Mouse (Mus musculus): ENCODE results near the gene Opn4.
A peak's percentile ranks its signal among the peaks of the same experiment; 100 is the strongest.

Opn4 gene

DNA sequence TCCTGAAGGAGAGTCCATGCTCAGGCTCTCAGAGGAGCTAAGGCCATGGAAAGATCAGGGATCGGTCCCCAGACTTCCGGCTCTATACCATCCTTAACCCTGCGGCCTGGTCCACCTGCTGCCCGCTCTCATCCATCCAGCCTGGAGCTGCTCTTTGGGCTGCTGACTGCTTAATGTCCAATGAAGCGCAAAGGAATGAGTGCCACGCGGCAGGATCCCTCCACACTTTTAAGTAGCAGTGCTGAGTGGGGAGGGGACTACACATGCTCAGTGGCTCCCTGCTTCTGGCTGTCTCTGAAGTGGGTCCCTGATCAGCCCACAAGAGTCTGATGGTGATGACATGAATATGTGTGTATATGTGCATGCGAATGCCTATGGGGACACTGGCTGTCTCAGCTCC lies at the start of gene Opn4:
Gene Opn4, minus strand, starts transcription at position 202 of the 400 bp plus-strand sequence.
- DNase-seq: no peak

DNA sequence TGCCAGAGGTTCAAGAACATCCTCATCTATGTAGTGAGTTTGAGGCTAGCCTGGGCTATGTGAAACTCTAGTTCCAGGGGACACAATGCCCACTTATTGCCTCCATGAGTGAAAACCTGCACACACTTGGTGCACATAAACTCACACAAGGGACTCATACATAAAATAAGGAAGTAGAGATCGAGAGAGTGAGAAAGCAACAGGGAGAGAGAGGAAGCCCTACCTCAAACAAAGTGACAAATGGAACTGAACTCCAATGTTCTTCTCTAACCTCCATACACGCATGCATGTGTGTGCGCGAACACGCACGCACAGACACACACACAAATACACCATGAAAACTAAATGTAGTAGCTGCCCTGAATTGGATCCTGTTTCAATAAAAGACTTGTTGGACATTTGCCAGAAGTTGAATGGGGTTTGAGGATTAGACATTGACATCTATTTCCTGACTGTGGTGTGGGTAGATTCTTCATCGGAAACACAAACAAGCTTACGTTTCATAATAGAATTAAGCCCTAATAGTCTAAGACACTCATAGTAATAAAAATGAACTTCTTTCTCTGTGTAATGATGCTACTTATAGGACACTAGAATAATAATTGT lies 48.0 kb upstream of the Opn4 start:
- no peak for DNase-seq

- no peak for DNase-seq
Measured at GRCm38 (mm10) chr14:34644140-34644539, 44.2 kb upstream of the Opn4 start.

DNA sequence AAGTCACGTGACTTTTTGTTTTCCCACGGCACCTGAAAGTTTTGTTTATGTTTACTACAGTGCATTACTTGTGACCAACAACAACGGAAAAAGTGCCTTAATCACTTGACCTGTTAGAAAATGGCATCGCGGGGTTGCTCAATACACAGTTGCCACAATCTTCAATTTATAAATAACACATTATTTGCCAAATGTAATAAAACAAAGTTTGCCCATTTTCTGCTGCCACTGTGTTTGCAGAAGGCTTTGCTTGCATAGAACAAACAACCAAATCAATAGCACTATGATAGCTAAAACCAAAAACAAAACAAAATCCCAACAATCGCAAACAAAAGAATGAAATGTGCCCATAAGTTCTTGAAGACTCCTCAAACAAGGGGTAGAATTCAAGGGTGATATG lies 35.8 kb upstream of the Opn4 start:
- no peak for DNase-seq

DNA sequence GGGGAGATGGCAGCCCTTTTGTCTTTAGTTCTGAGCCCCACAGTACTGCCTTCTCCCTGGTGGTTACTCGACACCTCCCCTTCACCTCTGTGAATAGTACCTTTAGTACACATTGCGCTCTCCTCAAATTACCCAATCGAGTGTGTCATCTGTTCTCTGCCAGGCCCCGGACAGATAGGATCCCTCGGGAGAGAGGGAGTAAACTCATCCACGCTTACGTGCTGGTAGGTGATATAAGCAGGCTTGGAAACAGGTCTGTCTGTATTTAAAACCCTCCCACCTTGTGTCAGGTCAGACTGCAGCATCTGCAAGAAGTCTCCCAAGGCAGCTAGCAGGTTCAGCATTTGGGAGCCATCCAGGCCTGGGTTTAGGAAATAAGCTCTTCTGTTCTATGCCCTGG lies 35.2 kb upstream of the Opn4 start:
- DNase-seq: no peak

- no peak for DNase-seq
Measured at GRCm38 (mm10) chr14:34632722-34633448, 32.9 kb upstream of the Opn4 start.

DNA sequence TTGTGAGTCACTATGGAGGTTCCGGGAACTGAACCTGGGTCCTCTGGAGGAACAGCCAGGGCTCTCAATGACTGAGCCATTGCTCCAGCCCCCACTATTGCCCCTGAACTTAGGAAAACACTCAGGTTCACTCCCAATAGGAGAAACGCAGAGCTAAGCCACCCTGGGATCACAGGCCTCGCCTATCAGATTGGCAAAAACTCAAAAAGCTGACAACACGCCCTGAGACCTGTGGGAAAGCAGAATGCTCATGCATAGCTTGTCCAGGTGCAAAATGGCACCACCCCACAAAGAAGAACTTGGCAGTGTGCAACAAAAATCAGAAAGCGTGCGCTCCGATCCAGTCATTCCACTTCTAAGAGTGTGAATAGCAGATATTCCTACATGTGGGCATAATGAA lies 26.9 kb upstream of the Opn4 start:
- no peak for DNase-seq

- DNase-seq: no peak
Measured at GRCm38 (mm10) chr14:34623531-34624210, 23.7 kb upstream of the Opn4 start.

DNA sequence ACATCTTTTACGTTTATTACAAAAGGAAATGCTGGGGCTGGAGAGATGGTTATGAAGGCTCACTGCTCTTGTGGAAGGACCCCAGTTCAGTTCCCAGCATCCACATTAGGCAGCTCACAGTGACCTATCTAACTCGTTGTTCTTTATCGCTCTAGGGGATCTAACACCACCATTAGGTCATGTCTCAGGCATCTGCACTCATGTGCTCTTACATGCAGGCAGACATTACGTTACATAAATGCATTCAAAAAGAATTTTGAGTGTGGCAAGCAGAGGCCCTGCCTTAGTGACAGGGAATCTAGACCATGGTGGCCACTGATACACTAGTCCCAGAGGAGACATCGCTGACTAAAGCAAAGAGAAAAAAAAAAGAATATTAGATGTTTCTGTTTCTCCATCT lies 23.1 kb upstream of the Opn4 start:
- DNase-seq: no peak

- peak; percentile 74 for DNase-seq
Measured at GRCm38 (mm10) chr14:34620611-34621376, 20.9 kb upstream of the Opn4 start.

- DNase-seq: no peak
Measured at GRCm38 (mm10) chr14:34618808-34619207, 18.9 kb upstream of the Opn4 start.

GRCm38 (mm10) chr14:34616821-34617220 lies 16.9 kb upstream of the Opn4 start:
- peak; percentile 93 for DNase-seq

GRCm38 (mm10) chr14:34615625-34616024 lies 15.7 kb upstream of the Opn4 start:
- DNase-seq: no peak

- peak; percentile 43 for DNase-seq
Measured at GRCm38 (mm10) chr14:34615082-34615481, 15.1 kb upstream of the Opn4 start.

DNA sequence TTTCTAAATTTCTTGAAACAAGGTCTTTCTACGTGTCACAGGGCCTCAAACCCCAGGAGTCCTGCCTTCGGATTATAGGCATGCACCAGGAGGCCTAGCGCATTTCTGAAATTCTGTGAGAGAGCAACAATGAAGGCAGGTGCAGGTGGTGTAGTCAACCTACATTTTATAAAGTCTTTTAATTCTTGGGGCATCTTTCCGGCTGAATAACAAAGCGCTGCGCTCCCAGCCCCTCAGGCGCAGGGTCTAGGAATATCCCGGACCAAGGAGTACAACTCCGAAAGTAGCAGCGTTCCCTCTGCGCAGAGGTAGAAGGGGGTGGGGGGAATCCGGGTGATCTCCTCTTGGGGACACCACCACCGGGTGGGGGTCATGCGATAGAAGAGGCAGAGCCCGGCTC lies 14.6 kb upstream of the Opn4 start:
- no peak for DNase-seq

GRCm38 (mm10) chr14:34613523-34613922 lies 13.6 kb upstream of the Opn4 start:
- no peak for DNase-seq

- DNase-seq: peak; percentile 40
Measured at GRCm38 (mm10) chr14:34612222-34612621, 12.3 kb upstream of the Opn4 start.

- DNase-seq: no peak
Measured at GRCm38 (mm10) chr14:34611591-34611990, 11.6 kb upstream of the Opn4 start.

GRCm38 (mm10) chr14:34601910-34602309 lies 2.0 kb upstream of the Opn4 start:
- DNase-seq: no peak

- DNase-seq: no peak
Measured at GRCm38 (mm10) chr14:34595596-34596255, 4.2 kb downstream of the Opn4 start.

DNA sequence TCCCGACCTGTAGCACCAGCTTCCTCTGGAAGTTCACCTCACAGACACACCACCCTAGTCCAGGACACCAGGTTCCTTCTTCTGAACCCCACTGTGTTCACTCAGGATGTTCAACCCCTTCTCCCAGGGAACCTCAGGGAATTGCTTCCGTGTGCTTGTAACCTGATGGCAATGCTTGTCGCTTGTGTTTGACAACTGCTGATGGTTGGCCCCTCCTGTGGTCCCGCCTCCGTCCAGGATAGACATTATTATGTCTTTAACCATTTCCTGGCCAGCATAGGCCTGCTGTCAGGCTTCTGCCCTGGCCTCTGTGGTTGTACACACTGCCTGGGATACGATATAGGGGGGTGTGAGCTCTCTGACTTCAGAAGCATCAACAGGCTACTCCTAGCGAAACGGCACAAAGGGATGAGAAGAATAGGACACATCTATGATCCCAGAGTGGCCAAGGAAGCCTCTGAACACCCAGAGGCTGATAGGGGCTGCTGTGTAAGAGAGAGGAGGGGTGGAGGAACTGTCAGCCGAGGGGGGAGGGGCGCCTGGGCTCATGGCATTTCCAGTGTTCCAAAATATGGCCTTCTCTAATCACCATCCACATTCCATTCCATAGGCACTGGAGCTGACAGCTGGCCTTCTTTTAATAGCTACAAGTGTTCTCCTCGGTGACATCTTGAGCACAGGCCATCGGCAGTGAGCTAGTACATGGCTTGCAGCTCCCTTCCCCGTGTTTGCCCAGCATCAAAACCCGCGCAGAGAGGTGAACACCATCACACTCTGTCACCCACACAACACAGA lies 8.0 kb downstream of the Opn4 start:
- DNase-seq: no peak

All from thymus, postnatal 25 days (tissue).